Mouse (Mus musculus) lung, embryonic 16.5 days (tissue): ENCODE results near the gene Smg5. TPM values are rescaled to one million over a fixed set of nuclear protein-coding genes. Genes with fewer than 3 reads are reported as not detected.
A peak's percentile ranks its signal among the peaks of the same experiment; 100 is the strongest.
"Not testable (repeated sequence)": the region's sequence is repeated elsewhere in the genome, so short reads cannot be mapped to it uniquely, and the experiment has no call there.

Source experiments
- ATAC-seq: fragments of 200-750 bp; cut with Nextera tagmentation; 2 replicates; pipeline ENCODE4 v1.8.0; 2017; ENCODE audit warnings: low read depth, mild to moderate bottlenecking, moderate library complexity
- H3K27ac ChIP-seq: fragments of 300-500 bp; sonication (generic); 2 replicates; pipeline ENCODE4 v1.5.1; 2014; ENCODE audit warnings: mild to moderate bottlenecking, control low read depth, low read length
- H3K27me3 ChIP-seq: fragments of 300-500 bp; sonication (generic); 2 replicates; pipeline ENCODE4 v1.6.1; 2014; ENCODE audit warnings: low read depth, low read length, mixed read lengths; ENCODE audit not compliant: control insufficient read depth, insufficient read depth
- H3K36me3 ChIP-seq: fragments of 300-500 bp; sonication (generic); 2 replicates; pipeline ENCODE4 v1.6.1; 2014; ENCODE audit warnings: low read length; ENCODE audit not compliant: control insufficient read depth, insufficient read depth
- H3K4me1 ChIP-seq: fragments of 300-500 bp; sonication (generic); replicated peaks from 2 replicates; pipeline ENCODE4 v1.6.1; 2014; ENCODE audit warnings: low read length, mixed read lengths; ENCODE audit not compliant: control insufficient read depth, insufficient read depth
- H3K4me2 ChIP-seq: fragments of 300-500 bp; sonication (generic); 2 replicates; pipeline ENCODE4 v1.6.1; 2014; ENCODE audit warnings: low read depth, low read length, control low read depth
- H3K4me3 ChIP-seq: fragments of 300-500 bp; sonication (generic); 2 replicates; pipeline ENCODE4 v1.5.1; 2014; ENCODE audit warnings: mild to moderate bottlenecking, low read length, control low read depth
- H3K9ac ChIP-seq: fragments of 300-500 bp; sonication (generic); 2 replicates; pipeline ENCODE4 v1.6.1; 2014; ENCODE audit warnings: low read length, control low read depth
- H3K9me3 ChIP-seq: fragments of 300-500 bp; sonication (generic); 2 replicates; pipeline ENCODE4 v1.6.1; 2016; ENCODE audit warnings: low read length; ENCODE audit not compliant: control insufficient read depth
- WGBS: fragments of 180-500 bp; shearing (Covaris S2); extraction: QIAGEN DNeasy Blood & Tissue Kit; methylation state at CpG from one replicate; pipeline ENCODE4 v1.1.7; 2014; 5-methylcytosine and 5-hydroxymethylcytosine counted together
- polyA plus RNA-seq: library from polyadenylated mRNA; unstranded; fragments of >200 nt; fragmentation: Nextera tagmentation; extraction: Ambion mirVana; gene quantifications from 2 replicates; pipeline ENCODE4 v1.2.1, GENCODE M21; 2015

The Smg5 gene
- 46.6 and 46.7 TPM in 2 replicates for polyA plus RNA-seq

GRCm38 (mm10) chr3:88336058-88337013 lies at the start of gene Smg5, which contains the start of gene Tmem79:
TSS of gene Smg5 (plus strand) at chr3:88336260.
TSS of gene Tmem79 (minus strand) at chr3:88336148.
- Histone ChIP-seq H3K27me3 (no peaks in the 10 kb centered on the region), H3K36me3 (no peaks in the 10 kb centered on the region), H3K4me3 (peak within 1 kb of the TSS; percentile 69), H3K4me1 (peaks cover 20% of the 10 kb centered on the region), H3K4me2 (peak within 1 kb of the TSS; percentile 79), H3K9ac (peak within 1 kb of the TSS; percentile 84), H3K27ac (peak within 1 kb of the TSS; percentile 93), H3K9me3 (no peaks in the 10 kb centered on the region)
- ATAC-seq: peak; percentile 93
- WGBS: 2% methylated on average over 52 of the region's 66 CpGs

- Histone ChIP-seq H3K27me3 (no peaks in the 10 kb centered on the region), H3K4me3 (no peak within 1 kb of the TSS), H3K4me2 (no peak within 1 kb of the TSS), H3K9me3 (no peaks in the 10 kb centered on the region), H3K9ac (no peak within 1 kb of the TSS), H3K36me3 (peaks cover 2% of the 10 kb centered on the region; the same call in 1 of the 2 replicates), H3K4me1 (no peaks in the 10 kb centered on the region), H3K27ac (peak within 1 kb of the TSS; percentile 74)
- WGBS: 95% methylated on average over 4 of the region's 4 CpGs
- ATAC-seq: no peak
These were observed 49.0 kb upstream of the Smg5 start, which contains the start of gene Gm38392 for GRCm38 (mm10) chr3:88287110-88287509. TSS of gene Gm38392 (minus strand) at chr3:88287210.

- H3K9me3 ChIP-seq, H3K4me2 ChIP-seq, H3K27me3 ChIP-seq, H3K9ac ChIP-seq, H3K4me3 ChIP-seq, H3K36me3 ChIP-seq, H3K4me1 ChIP-seq: not testable (repeated sequence)
- 57% methylated on average over 8 of the region's 10 CpGs for WGBS
- H3K27ac ChIP-seq: peak overlapping the region; percentile 74
- ATAC-seq: peak; percentile 72
These were observed 47.8 kb upstream of the Smg5 start for GRCm38 (mm10) chr3:88288133-88288713.

- no peak overlapping the region for H3K4me3 ChIP-seq
- ATAC-seq: no peak
- no peaks in the 10 kb centered on the region for H3K9me3 ChIP-seq
- H3K4me1 ChIP-seq: peaks cover 2% of the 10 kb centered on the region
- no peak overlapping the region for H3K9ac ChIP-seq
- H3K27me3 ChIP-seq: no peaks in the 10 kb centered on the region
- no peaks in the 10 kb centered on the region for H3K36me3 ChIP-seq
- 51% methylated on average over 4 of the region's 4 CpGs for WGBS
- no peak overlapping the region for H3K4me2 ChIP-seq
- H3K27ac ChIP-seq: no peak overlapping the region
These were observed 44.1 kb upstream of the Smg5 start for GRCm38 (mm10) chr3:88291970-88292369.

- not testable (repeated sequence) for H3K4me3 ChIP-seq, H3K9me3 ChIP-seq, H3K27ac ChIP-seq, ATAC-seq, H3K36me3 ChIP-seq, H3K27me3 ChIP-seq
- Histone ChIP-seq H3K4me1 (peaks cover 10% of the 10 kb centered on the region), H3K4me2 (peak overlapping the region; percentile 81), H3K9ac (peak overlapping the region; percentile 55)
- 48% methylated on average over 1 of the region's 1 CpGs for WGBS
These were observed 40.8 kb upstream of the Smg5 start for GRCm38 (mm10) chr3:88295272-88295671.

- Histone ChIP-seq H3K4me2 (peak overlapping the region; percentile 81), H3K27ac (peak overlapping the region; percentile 96), H3K9ac (peak overlapping the region; percentile 83), H3K27me3 (no peaks in the 10 kb centered on the region), H3K4me1 (peaks cover 10% of the 10 kb centered on the region), H3K36me3 (peaks cover 15% of the 10 kb centered on the region), H3K9me3 (no peaks in the 10 kb centered on the region), H3K4me3 (peak overlapping the region; percentile 94)
- under 1% methylated on average over 12 of the region's 12 CpGs for WGBS
- ATAC-seq: 0 out of 2 replicates have a peak, but pooled peaks have one; percentile 11
These were observed 39.9 kb upstream of the Smg5 start for GRCm38 (mm10) chr3:88296110-88296560.

GRCm38 (mm10) chr3:88296561-88297318 lies 39.3 kb upstream of the Smg5 start, which contains the start of the genes Tsacc and Cct3:
TSS of gene Tsacc (minus strand) at chr3:88296999.
TSS of gene Cct3 (plus strand) at chr3:88297116.
- Histone ChIP-seq H3K9me3 (no peaks in the 10 kb centered on the region), H3K27ac (peak within 1 kb of the TSS; percentile 96), H3K4me3 (peak within 1 kb of the TSS; percentile 94), H3K36me3 (peaks cover 21% of the 10 kb centered on the region), H3K27me3 (no peaks in the 10 kb centered on the region), H3K9ac (peak within 1 kb of the TSS; percentile 92), H3K4me1 (peaks cover 10% of the 10 kb centered on the region), H3K4me2 (peak within 1 kb of the TSS; percentile 81)
- WGBS: under 1% methylated on average over 44 of the region's 44 CpGs
- peak; percentile 99 for ATAC-seq

GRCm38 (mm10) chr3:88297321-88297851 lies 38.7 kb upstream of the Smg5 start:
- Histone ChIP-seq H3K27me3 (no peaks in the 10 kb centered on the region), H3K4me3 (peak overlapping the region; percentile 94), H3K27ac (peak overlapping the region; percentile 96), H3K9me3 (no peaks in the 10 kb centered on the region), H3K4me2 (peak overlapping the region; percentile 74), H3K36me3 (peaks cover 27% of the 10 kb centered on the region), H3K4me1 (peaks cover 10% of the 10 kb centered on the region), H3K9ac (peak overlapping the region; percentile 92)
- under 1% methylated on average over 30 of the region's 30 CpGs for WGBS
- ATAC-seq: no peak
